Mouse (Mus musculus): ENCODE data around the gene Golim4.

DNA sequence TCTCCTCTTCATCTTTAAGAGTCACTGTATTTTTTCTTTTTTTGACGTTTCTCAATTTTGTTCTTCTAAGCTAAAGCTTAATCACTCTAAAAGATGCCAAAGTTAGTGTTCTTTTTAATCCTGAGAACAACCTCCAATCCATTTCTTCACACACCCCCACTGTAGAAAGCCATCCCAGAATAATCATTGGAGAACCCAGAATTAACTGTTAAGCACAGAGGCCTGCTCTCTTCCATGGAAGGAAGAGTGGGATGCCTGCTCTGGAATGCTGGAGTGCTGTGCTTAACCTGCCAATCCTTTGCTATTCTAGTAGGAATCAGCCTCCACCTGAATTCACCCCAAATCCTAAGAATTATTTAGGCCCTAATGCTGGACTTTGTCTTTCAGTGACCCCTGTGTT is 67.4 kb downstream of the Golim4 start:
- TF ChIP-seq CTCF (conservative IDR thresholded peaks at IDR 0.05; ENCODE audit: low read length) (no peak), NANOG (IDR thresholded peaks at IDR 0.05; ENCODE audit: borderline replicate concordance, low read length) (no peak), POU5F1 (IDR thresholded peaks at IDR 0.05; ENCODE audit: borderline replicate concordance, low read length) (no peak)

Measured in E14TG2a.4 (cell line).